Mouse (Mus musculus): ENCODE measurements at regions not wholly inside any gene's neighbourhood (a gene's known extent, or its start where the extent isn't known, plus 50 kb on each side); places are given as distances from the start of the nearest gene placed in this dataset.

DNA sequence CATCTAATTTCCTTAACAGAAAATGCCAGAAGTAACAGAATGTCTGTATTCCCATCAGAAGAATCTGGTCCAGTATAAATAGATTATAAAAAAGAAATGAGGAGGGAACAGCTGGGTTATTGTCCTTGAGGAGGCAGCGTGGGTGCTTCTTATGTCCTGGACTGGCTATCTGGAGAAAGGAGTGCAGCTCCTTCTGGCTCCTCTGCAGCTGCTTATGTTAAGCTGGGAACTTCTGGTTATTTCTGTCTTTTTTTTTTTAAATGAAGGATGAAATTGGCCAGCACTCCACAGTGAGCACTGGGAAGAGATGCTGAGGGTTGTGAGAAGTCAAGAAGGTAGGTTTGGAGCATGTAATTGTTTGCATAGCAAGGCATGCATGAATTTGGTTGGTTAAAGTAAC lies 441.5 kb downstream of the Ebf1 start:
- no peak overlapping the region for H3K27ac ChIP-seq (ENCODE audit: control insufficient read depth, insufficient read depth, low read depth, low read length)
- H3K4me1 ChIP-seq (ENCODE audit: control insufficient read depth, insufficient read depth, low read length), result no peaks in the 10 kb centered on the region
- H3K27me3 ChIP-seq (ENCODE audit: control insufficient read depth, insufficient read depth, low read length), result no peaks in the 10 kb centered on the region
- no peak for TF ChIP-seq CTCF (IDR thresholded peaks at IDR 0.05; ENCODE audit: control insufficient read depth, insufficient read depth, insufficient replicate concordance, low read depth, low read length)
- TF ChIP-seq POLR2A (IDR thresholded peaks at IDR 0.05; ENCODE audit: control insufficient read depth, low read depth, low read length), result no peak
- H3K36me3 ChIP-seq (ENCODE audit: control insufficient read depth, insufficient read depth, low read length), result no peaks in the 10 kb centered on the region
- no peak overlapping the region for H3K4me3 ChIP-seq (ENCODE audit: control insufficient read depth, low read depth, low read length)

DNA sequence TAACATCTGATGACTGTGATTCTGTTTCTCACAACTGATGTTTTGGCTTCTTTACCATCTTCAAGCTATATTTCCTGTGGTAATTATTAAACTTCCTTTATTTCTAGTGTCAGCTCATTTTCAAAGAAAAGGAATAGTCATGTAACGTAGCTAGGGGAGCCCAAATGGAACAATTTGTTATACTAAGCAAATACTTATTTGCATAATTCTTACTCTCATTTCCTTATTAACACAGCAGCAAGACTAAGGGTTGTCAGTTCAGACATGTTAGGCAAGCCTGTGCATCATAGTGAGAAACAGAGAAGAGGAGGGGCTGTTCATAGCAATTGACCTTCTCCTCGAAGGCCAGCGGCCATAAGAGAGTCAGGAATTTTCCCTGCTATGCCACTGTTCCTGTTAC lies 449.5 kb downstream of the Ebf1 start:
- Histone ChIP-seq H3K27me3 (ENCODE audit: control insufficient read depth, insufficient read depth, low read length) (no peaks in the 10 kb centered on the region), H3K36me3 (ENCODE audit: control insufficient read depth, insufficient read depth, low read length) (no peaks in the 10 kb centered on the region), H3K4me3 (ENCODE audit: control insufficient read depth, low read depth, low read length) (no peak overlapping the region), H3K4me1 (ENCODE audit: control insufficient read depth, insufficient read depth, low read length) (no peaks in the 10 kb centered on the region), H3K27ac (ENCODE audit: control insufficient read depth, insufficient read depth, low read depth, low read length) (no peak overlapping the region)
- TF ChIP-seq POLR2A (IDR thresholded peaks at IDR 0.05; ENCODE audit: control insufficient read depth, low read depth, low read length) (no peak), CTCF (IDR thresholded peaks at IDR 0.05; ENCODE audit: control insufficient read depth, insufficient read depth, insufficient replicate concordance, low read depth, low read length) (no peak)

DNA sequence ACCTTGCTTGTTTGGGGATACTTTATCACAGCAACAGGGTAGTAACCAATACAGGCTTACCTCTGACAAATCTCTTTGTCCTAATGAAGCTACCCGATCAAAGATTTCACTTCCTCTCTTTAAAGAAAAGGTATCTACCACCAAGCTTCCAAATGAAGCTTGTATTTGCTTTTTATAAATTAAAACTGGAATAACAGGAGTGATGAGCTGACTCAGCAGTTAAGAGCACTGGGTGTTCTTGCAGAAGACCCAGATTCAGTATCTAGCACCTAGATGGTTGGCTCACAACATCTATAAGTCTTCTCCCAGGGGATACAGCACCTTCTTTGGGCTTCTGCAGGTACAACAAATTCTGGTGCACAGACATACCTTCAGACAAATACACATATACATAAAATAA lies 453.2 kb downstream of the Ebf1 start:
- no peak overlapping the region for H3K4me3 ChIP-seq (ENCODE audit: control insufficient read depth, low read depth, low read length)
- no peak overlapping the region for H3K27ac ChIP-seq (ENCODE audit: control insufficient read depth, insufficient read depth, low read depth, low read length)

DNA sequence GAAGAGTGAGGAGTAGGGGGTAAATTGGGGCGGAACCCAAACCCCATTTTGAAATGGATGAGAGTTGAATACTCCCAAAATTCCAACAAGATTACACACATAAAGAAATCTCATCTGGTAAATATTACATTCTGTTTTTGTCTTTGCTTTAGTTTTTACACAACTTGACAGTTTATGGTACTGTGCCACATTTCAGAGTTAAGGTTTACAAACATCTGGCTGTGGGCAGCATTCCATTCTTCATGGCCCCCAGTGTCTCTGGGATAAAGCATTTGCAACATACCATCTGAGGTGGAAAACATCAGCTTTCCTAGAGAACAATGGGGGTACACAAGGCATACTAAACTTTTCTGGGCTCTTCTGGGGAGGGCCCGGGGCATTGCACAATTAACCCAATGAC lies 454.1 kb downstream of the Ebf1 start:
- Histone ChIP-seq H3K27ac (ENCODE audit: control insufficient read depth, insufficient read depth, low read depth, low read length) (no peak overlapping the region), H3K27me3 (ENCODE audit: control insufficient read depth, insufficient read depth, low read length) (no peaks in the 10 kb centered on the region), H3K4me3 (ENCODE audit: control insufficient read depth, low read depth, low read length) (no peak overlapping the region), H3K4me1 (ENCODE audit: control insufficient read depth, insufficient read depth, low read length) (no peaks in the 10 kb centered on the region), H3K36me3 (ENCODE audit: control insufficient read depth, insufficient read depth, low read length) (no peaks in the 10 kb centered on the region)
- no peak for TF ChIP-seq CTCF (IDR thresholded peaks at IDR 0.05; ENCODE audit: control insufficient read depth, insufficient read depth, insufficient replicate concordance, low read depth, low read length)

More for the DNA sequence above, 453.2 kb downstream of the Ebf1 start:
- Histone ChIP-seq H3K27me3 (ENCODE audit: control insufficient read depth, insufficient read depth, low read length) (no peaks in the 10 kb centered on the region), H3K4me1 (ENCODE audit: control insufficient read depth, insufficient read depth, low read length) (no peaks in the 10 kb centered on the region), H3K36me3 (ENCODE audit: control insufficient read depth, insufficient read depth, low read length) (no peaks in the 10 kb centered on the region)
- TF ChIP-seq CTCF (IDR thresholded peaks at IDR 0.05; ENCODE audit: control insufficient read depth, insufficient read depth, insufficient replicate concordance, low read depth, low read length) (no peak), POLR2A (IDR thresholded peaks at IDR 0.05; ENCODE audit: control insufficient read depth, low read depth, low read length) (no peak)

DNA sequence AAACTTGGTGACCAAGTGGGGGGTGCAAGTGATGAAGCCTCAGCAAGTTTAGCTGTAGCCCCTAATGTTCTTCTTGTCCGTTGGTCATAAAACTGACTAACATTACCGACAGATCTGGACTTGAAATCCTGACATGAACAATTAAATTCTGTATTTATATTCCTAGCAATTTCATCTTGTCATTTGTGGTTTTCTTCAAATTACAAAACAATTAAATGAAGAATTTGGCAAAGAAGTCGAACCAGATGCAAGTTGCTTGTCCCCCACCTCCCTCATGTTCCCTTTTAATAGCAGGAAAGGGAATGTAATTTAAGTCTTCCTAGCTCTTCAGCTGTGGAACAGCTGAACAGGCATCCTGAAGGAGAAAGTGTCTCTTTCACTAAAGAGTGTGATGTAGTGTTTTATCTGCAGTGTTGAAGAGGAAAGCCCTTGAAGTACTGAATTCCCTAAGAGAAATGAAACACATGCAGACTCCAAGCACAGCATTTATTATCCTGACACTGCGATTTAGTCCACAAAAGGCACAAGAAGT lies 467.5 kb downstream of the Ebf1 start:
- Histone ChIP-seq H3K4me3 (ENCODE audit: control insufficient read depth, low read depth, low read length) (no peak overlapping the region), H3K4me1 (ENCODE audit: control insufficient read depth, insufficient read depth, low read length) (no peaks in the 10 kb centered on the region), H3K36me3 (ENCODE audit: control insufficient read depth, insufficient read depth, low read length) (no peaks in the 10 kb centered on the region), H3K27me3 (ENCODE audit: control insufficient read depth, insufficient read depth, low read length) (no peaks in the 10 kb centered on the region), H3K27ac (ENCODE audit: control insufficient read depth, insufficient read depth, low read depth, low read length) (no peak overlapping the region)
- TF ChIP-seq CTCF (IDR thresholded peaks at IDR 0.05; ENCODE audit: control insufficient read depth, insufficient read depth, insufficient replicate concordance, low read depth, low read length) (no peak), POLR2A (IDR thresholded peaks at IDR 0.05; ENCODE audit: control insufficient read depth, low read depth, low read length) (no peak)

DNA sequence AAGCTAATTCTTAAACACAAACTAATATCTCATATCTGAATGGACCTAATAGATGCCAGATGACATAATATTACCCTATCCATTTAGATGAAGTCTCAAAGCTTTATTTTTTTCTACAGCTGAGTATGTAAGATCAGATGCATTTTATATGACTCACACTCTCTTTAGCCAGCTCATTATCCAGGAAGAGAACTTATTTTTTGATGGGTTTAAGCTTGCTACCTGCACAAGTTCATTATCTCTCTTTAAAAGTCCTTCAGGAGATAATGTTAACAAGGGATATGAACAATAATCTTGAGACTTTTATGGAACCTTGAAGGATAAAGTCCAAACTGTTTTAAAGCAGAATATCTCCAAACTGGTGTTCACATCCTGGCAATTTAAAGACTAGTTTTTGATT lies 468.0 kb downstream of the Ebf1 start:
- no peak overlapping the region for H3K4me3 ChIP-seq (ENCODE audit: control insufficient read depth, low read depth, low read length)
- H3K4me1 ChIP-seq (ENCODE audit: control insufficient read depth, insufficient read depth, low read length), result no peaks in the 10 kb centered on the region
- no peaks in the 10 kb centered on the region for H3K36me3 ChIP-seq (ENCODE audit: control insufficient read depth, insufficient read depth, low read length)
- TF ChIP-seq CTCF (IDR thresholded peaks at IDR 0.05; ENCODE audit: control insufficient read depth, insufficient read depth, insufficient replicate concordance, low read depth, low read length) (no peak), POLR2A (IDR thresholded peaks at IDR 0.05; ENCODE audit: control insufficient read depth, low read depth, low read length) (no peak)
- H3K27ac ChIP-seq (ENCODE audit: control insufficient read depth, insufficient read depth, low read depth, low read length), result no peak overlapping the region
- H3K27me3 ChIP-seq (ENCODE audit: control insufficient read depth, insufficient read depth, low read length), result no peaks in the 10 kb centered on the region

DNA sequence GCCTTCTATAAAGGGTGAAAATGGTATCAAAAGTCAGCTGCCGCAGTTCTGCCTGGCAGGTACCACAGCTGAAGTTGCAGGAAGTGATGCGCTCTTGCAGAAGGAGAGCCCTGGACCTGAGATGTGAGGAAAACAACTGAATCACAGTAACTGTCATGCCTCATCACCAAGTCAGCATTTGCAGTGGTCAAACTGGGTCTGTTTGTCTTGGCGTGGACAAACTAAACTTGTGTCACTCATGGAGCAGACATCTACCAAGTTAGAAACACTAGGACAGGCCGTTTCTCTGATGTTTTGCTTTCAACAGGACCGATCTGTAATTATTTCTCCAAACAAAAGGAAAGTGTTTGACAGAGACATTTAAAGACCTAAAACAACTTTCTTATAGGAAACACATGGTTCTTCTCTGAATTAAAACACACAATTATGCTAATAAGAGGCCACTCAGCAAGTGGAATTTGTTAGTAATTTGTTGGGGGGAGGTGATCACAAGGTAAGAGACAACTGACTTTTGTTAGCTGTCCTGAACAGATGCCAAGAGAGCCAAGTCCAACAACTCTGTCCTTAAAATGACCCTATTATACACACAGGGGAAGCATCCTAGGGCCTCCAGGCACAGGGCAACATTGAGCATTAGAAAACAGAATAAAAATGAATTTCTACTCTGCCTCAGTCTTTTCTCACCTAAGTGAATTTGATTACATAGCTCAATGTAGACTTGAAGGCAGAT lies 470.2 kb downstream of the Ebf1 start:
- Histone ChIP-seq H3K4me3 (ENCODE audit: control insufficient read depth, low read depth, low read length) (no peak overlapping the region), H3K4me1 (ENCODE audit: control insufficient read depth, insufficient read depth, low read length) (no peaks in the 10 kb centered on the region), H3K27ac (ENCODE audit: control insufficient read depth, insufficient read depth, low read depth, low read length) (no peak overlapping the region), H3K36me3 (ENCODE audit: control insufficient read depth, insufficient read depth, low read length) (no peaks in the 10 kb centered on the region), H3K27me3 (ENCODE audit: control insufficient read depth, insufficient read depth, low read length) (no peaks in the 10 kb centered on the region)
- no peak for TF ChIP-seq CTCF (IDR thresholded peaks at IDR 0.05; ENCODE audit: control insufficient read depth, insufficient read depth, insufficient replicate concordance, low read depth, low read length)
- TF ChIP-seq POLR2A (IDR thresholded peaks at IDR 0.05; ENCODE audit: control insufficient read depth, low read depth, low read length), result no peak
